Mouse (Mus musculus): ENCODE data around the gene Dagla.

Dagla gene

GRCm38 (mm10) chr19:10323860-10324259 lies 19.2 kb upstream of the Dagla start:
- DNase-seq (ENCODE audit: low read depth, low spot score), result no peak
- no peaks in the 10 kb centered on the region for H3K27me3 ChIP-seq (ENCODE audit: control insufficient read depth, insufficient read depth, low read length, poor library complexity, severe bottlenecking)
- H3K36me3 ChIP-seq (ENCODE audit: control insufficient read depth, insufficient read depth, low read length, poor library complexity, severe bottlenecking), result no peaks in the 10 kb centered on the region

GRCm38 (mm10) chr19:10323362-10323837 lies 18.7 kb upstream of the Dagla start:
- no peaks in the 10 kb centered on the region for H3K27me3 ChIP-seq (ENCODE audit: control insufficient read depth, insufficient read depth, low read length, poor library complexity, severe bottlenecking)
- H3K36me3 ChIP-seq (ENCODE audit: control insufficient read depth, insufficient read depth, low read length, poor library complexity, severe bottlenecking), result no peaks in the 10 kb centered on the region
- DNase-seq (ENCODE audit: low read depth, low spot score), result no peak

GRCm38 (mm10) chr19:10317795-10318194 lies 13.1 kb upstream of the Dagla start:
- Histone ChIP-seq H3K27me3 (ENCODE audit: control insufficient read depth, insufficient read depth, low read length, poor library complexity, severe bottlenecking) (no peaks in the 10 kb centered on the region), H3K36me3 (ENCODE audit: control insufficient read depth, insufficient read depth, low read length, poor library complexity, severe bottlenecking) (no peaks in the 10 kb centered on the region)
- DNase-seq (ENCODE audit: low read depth, low spot score), result no peak

- Histone ChIP-seq H3K27me3 (ENCODE audit: control insufficient read depth, insufficient read depth, low read length, poor library complexity, severe bottlenecking) (no peaks in the 10 kb centered on the region), H3K36me3 (ENCODE audit: control insufficient read depth, insufficient read depth, low read length, poor library complexity, severe bottlenecking) (no peaks in the 10 kb centered on the region)
- DNase-seq (ENCODE audit: low read depth, low spot score), result no peak
These were observed 12.7 kb upstream of the Dagla start for GRCm38 (mm10) chr19:10317358-10317757.

- Histone ChIP-seq H3K27me3 (ENCODE audit: control insufficient read depth, insufficient read depth, low read length, poor library complexity, severe bottlenecking) (no peaks in the 10 kb centered on the region), H3K36me3 (ENCODE audit: control insufficient read depth, insufficient read depth, low read length, poor library complexity, severe bottlenecking) (no peaks in the 10 kb centered on the region)
- no peak for DNase-seq (ENCODE audit: low read depth, low spot score)
These were observed 12.3 kb upstream of the Dagla start for GRCm38 (mm10) chr19:10316956-10317355.

GRCm38 (mm10) chr19:10312072-10312471 lies 7.4 kb upstream of the Dagla start:
- H3K36me3 ChIP-seq (ENCODE audit: control insufficient read depth, insufficient read depth, low read length, poor library complexity, severe bottlenecking), result no peaks in the 10 kb centered on the region
- H3K27me3 ChIP-seq (ENCODE audit: control insufficient read depth, insufficient read depth, low read length, poor library complexity, severe bottlenecking), result no peaks in the 10 kb centered on the region
- no peak for DNase-seq (ENCODE audit: low read depth, low spot score)

- no peaks in the 10 kb centered on the region for H3K36me3 ChIP-seq (ENCODE audit: control insufficient read depth, insufficient read depth, low read length, poor library complexity, severe bottlenecking)
- H3K27me3 ChIP-seq (ENCODE audit: control insufficient read depth, insufficient read depth, low read length, poor library complexity, severe bottlenecking), result no peaks in the 10 kb centered on the region
- DNase-seq (ENCODE audit: low read depth, low spot score), result no peak
These were observed 4.3 kb upstream of the Dagla start for GRCm38 (mm10) chr19:10308990-10309389.

- Histone ChIP-seq H3K27me3 (ENCODE audit: control insufficient read depth, insufficient read depth, low read length, poor library complexity, severe bottlenecking) (no peaks in the 10 kb centered on the region), H3K36me3 (ENCODE audit: control insufficient read depth, insufficient read depth, low read length, poor library complexity, severe bottlenecking) (no peaks in the 10 kb centered on the region)
- DNase-seq (ENCODE audit: low read depth, low spot score), result no peak
These were observed 3.3 kb upstream of the Dagla start for GRCm38 (mm10) chr19:10307941-10308340.

- no peaks in the 10 kb centered on the region for H3K27me3 ChIP-seq (ENCODE audit: control insufficient read depth, insufficient read depth, low read length, poor library complexity, severe bottlenecking)
- H3K36me3 ChIP-seq (ENCODE audit: control insufficient read depth, insufficient read depth, low read length, poor library complexity, severe bottlenecking), result no peaks in the 10 kb centered on the region
- no peak for DNase-seq (ENCODE audit: low read depth, low spot score)
These were observed 2.7 kb upstream of the Dagla start for GRCm38 (mm10) chr19:10307351-10307750.

GRCm38 (mm10) chr19:10306521-10307243 lies 2.0 kb upstream of the Dagla start:
- no peaks in the 10 kb centered on the region for H3K27me3 ChIP-seq (ENCODE audit: control insufficient read depth, insufficient read depth, low read length, poor library complexity, severe bottlenecking)
- H3K36me3 ChIP-seq (ENCODE audit: control insufficient read depth, insufficient read depth, low read length, poor library complexity, severe bottlenecking), result no peaks in the 10 kb centered on the region
- no peak for DNase-seq (ENCODE audit: low read depth, low spot score)

GRCm38 (mm10) chr19:10305640-10306039 lies 963 bp upstream of the Dagla start:
- DNase-seq (ENCODE audit: low read depth, low spot score), result peak; percentile 14
- H3K36me3 ChIP-seq (ENCODE audit: control insufficient read depth, insufficient read depth, low read length, poor library complexity, severe bottlenecking), result no peaks in the 10 kb centered on the region
- no peaks in the 10 kb centered on the region for H3K27me3 ChIP-seq (ENCODE audit: control insufficient read depth, insufficient read depth, low read length, poor library complexity, severe bottlenecking)

- no peak for DNase-seq (ENCODE audit: low read depth, low spot score)
- Histone ChIP-seq H3K36me3 (ENCODE audit: control insufficient read depth, insufficient read depth, low read length, poor library complexity, severe bottlenecking) (no peaks in the 10 kb centered on the region), H3K27me3 (ENCODE audit: control insufficient read depth, insufficient read depth, low read length, poor library complexity, severe bottlenecking) (no peaks in the 10 kb centered on the region)
These were observed 282 bp downstream of the Dagla start for GRCm38 (mm10) chr19:10304395-10304794.

GRCm38 (mm10) chr19:10302852-10303251 lies 1.8 kb downstream of the Dagla start:
- Histone ChIP-seq H3K27me3 (ENCODE audit: control insufficient read depth, insufficient read depth, low read length, poor library complexity, severe bottlenecking) (no peaks in the 10 kb centered on the region), H3K36me3 (ENCODE audit: control insufficient read depth, insufficient read depth, low read length, poor library complexity, severe bottlenecking) (no peaks in the 10 kb centered on the region)
- no peak for DNase-seq (ENCODE audit: low read depth, low spot score)

- Histone ChIP-seq H3K27me3 (ENCODE audit: control insufficient read depth, insufficient read depth, low read length, poor library complexity, severe bottlenecking) (no peaks in the 10 kb centered on the region), H3K36me3 (ENCODE audit: control insufficient read depth, insufficient read depth, low read length, poor library complexity, severe bottlenecking) (no peaks in the 10 kb centered on the region)
- DNase-seq (ENCODE audit: low read depth, low spot score), result no peak
These were observed 2.8 kb downstream of the Dagla start for GRCm38 (mm10) chr19:10301866-10302356.

- DNase-seq (ENCODE audit: low read depth, low spot score), result no peak
- no peaks in the 10 kb centered on the region for H3K27me3 ChIP-seq (ENCODE audit: control insufficient read depth, insufficient read depth, low read length, poor library complexity, severe bottlenecking)
- H3K36me3 ChIP-seq (ENCODE audit: control insufficient read depth, insufficient read depth, low read length, poor library complexity, severe bottlenecking), result no peaks in the 10 kb centered on the region
These were observed 3.4 kb downstream of the Dagla start for GRCm38 (mm10) chr19:10301263-10301662.

- no peak for DNase-seq (ENCODE audit: low read depth, low spot score)
These were observed 3.9 kb downstream of the Dagla start for GRCm38 (mm10) chr19:10300809-10301208.

More at GRCm38 (mm10) chr19:10300809-10301208, 3.9 kb downstream of the Dagla start:
- Histone ChIP-seq H3K36me3 (ENCODE audit: control insufficient read depth, insufficient read depth, low read length, poor library complexity, severe bottlenecking) (no peaks in the 10 kb centered on the region), H3K27me3 (ENCODE audit: control insufficient read depth, insufficient read depth, low read length, poor library complexity, severe bottlenecking) (no peaks in the 10 kb centered on the region)

All from splenic B cell, adult 2 months (primary cell).